Mouse (Mus musculus) thymus, adult 2 months (tissue): ENCODE results near the gene Prkag2.

Experiments used
- CTCF ChIP-seq: fragments of 200-500 bp; IDR thresholded peaks from 2 replicates; pipeline ENCODE4 v1.5.1; 2012; ENCODE audit warnings: mild to moderate bottlenecking, control low read depth, low read length, moderate library complexity, borderline replicate concordance; ENCODE audit not compliant: control insufficient read depth, poor library complexity, insufficient read depth; ENCODE audit errors: extremely low read depth
- POLR2A ChIP-seq: fragments of 200-500 bp; IDR thresholded peaks from 2 replicates; pipeline ENCODE4 v1.6.1; 2012; ENCODE audit warnings: mild to moderate bottlenecking, low read length, control low read depth, moderate library complexity; ENCODE audit not compliant: control insufficient read depth, poor library complexity, insufficient read depth; ENCODE audit errors: extremely low read depth

DNA sequence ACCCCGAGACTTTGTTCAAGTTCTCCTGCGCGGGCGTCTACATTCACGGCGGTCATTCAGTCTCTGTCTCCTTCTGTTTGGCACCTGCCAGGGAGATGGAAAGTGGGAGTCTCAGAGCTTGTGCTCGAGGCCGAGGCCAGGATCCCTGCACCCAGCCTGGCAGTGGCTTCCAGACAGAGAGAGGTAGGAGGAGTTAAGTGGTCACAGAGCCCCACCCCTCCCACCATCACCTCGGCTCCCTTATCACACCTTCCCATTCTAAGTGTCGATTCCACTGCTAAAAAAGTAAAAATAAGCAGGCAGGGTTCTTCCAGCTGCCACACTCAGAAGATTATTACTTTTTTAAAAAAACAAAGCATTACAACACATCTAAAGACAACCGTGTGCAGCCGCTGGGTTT lies 236.6 kb downstream of the Prkag2 start:
- TF ChIP-seq CTCF = no peak
- TF ChIP-seq POLR2A = no peak
